Mouse (Mus musculus) C2C12 (cell line): ENCODE data around the gene Lima1. TPM values are rescaled to one million over a fixed set of nuclear protein-coding genes. Genes with fewer than 3 reads are reported as not detected.
"Not testable (repeated sequence)": the region's sequence is repeated elsewhere in the genome, so short reads cannot be mapped to it uniquely, and the experiment has no call there.

ENCODE experiments used
- H3K27me3 ChIP-seq: one replicate; pipeline ENCODE4 v1.6.1; 2011; ENCODE audit not compliant: control insufficient read depth, insufficient read depth, insufficient read length
- H3K36me3 ChIP-seq: one replicate; pipeline ENCODE4 v1.6.1; 2011; ENCODE audit not compliant: control insufficient read depth, insufficient read depth
- H3K4me3 ChIP-seq: one replicate; pipeline ENCODE4 v1.5.1; 2011; ENCODE audit warnings: mild to moderate bottlenecking, control low read depth; ENCODE audit not compliant: poor library complexity, insufficient read depth, severe bottlenecking
- H3K79me2 ChIP-seq: one replicate; pipeline ENCODE4 v1.6.1; 2011; ENCODE audit not compliant: control insufficient read depth, insufficient read depth
- H3K79me3 ChIP-seq: one replicate; pipeline ENCODE4 v1.6.1; 2011; ENCODE audit warnings: low read depth, control low read depth
- H3ac ChIP-seq: one replicate; pipeline ENCODE3; 2011; ENCODE audit warnings: low read depth; ENCODE audit not compliant: control insufficient read depth, insufficient read length
- CEBPB ChIP-seq: IDR thresholded peaks from one replicate; pipeline ENCODE4 v1.6.1; 2011; ENCODE audit warnings: low read depth, mild to moderate bottlenecking, control low read depth, moderate library complexity
- CTCF ChIP-seq: IDR thresholded peaks from one replicate; pipeline ENCODE4 v1.5.1; 2011; ENCODE audit not compliant: control insufficient read depth, insufficient read depth, insufficient read length
- FOSL1 ChIP-seq: IDR thresholded peaks from one replicate; pipeline ENCODE4 v1.8.0; 2011; ENCODE audit warnings: mild to moderate bottlenecking, low read length; ENCODE audit not compliant: poor library complexity, insufficient read depth, severe bottlenecking
- MAX ChIP-seq: IDR thresholded peaks from one replicate; pipeline ENCODE4 v1.6.1; 2011; ENCODE audit warnings: mild to moderate bottlenecking, control low read depth
- MYOD1 ChIP-seq: IDR thresholded peaks from one replicate; pipeline ENCODE4 v1.6.1; 2011; ENCODE audit warnings: low read depth; ENCODE audit not compliant: control insufficient read depth, insufficient read length
- MYOG ChIP-seq: IDR thresholded peaks from one replicate; pipeline ENCODE4 v1.6.1; 2011; ENCODE audit not compliant: control insufficient read depth, insufficient read length; ENCODE audit errors: extremely low read depth
- USF1 ChIP-seq: IDR thresholded peaks from one replicate; pipeline ENCODE4 v1.6.1; 2011; ENCODE audit warnings: low read depth, mild to moderate bottlenecking, control low read depth, moderate library complexity
- polyA plus RNA-seq: library from polyadenylated mRNA; unstranded; fragments of >200 nt; fragmentation: generic; extraction: Trizol; gene quantifications from one replicate; pipeline ENCODE4 v1.2.1, GENCODE M21; 2012; ENCODE audit warnings: missing spikeins

The Lima1 gene
- polyA plus RNA-seq, 1 experiment: 130 TPM

DNA sequence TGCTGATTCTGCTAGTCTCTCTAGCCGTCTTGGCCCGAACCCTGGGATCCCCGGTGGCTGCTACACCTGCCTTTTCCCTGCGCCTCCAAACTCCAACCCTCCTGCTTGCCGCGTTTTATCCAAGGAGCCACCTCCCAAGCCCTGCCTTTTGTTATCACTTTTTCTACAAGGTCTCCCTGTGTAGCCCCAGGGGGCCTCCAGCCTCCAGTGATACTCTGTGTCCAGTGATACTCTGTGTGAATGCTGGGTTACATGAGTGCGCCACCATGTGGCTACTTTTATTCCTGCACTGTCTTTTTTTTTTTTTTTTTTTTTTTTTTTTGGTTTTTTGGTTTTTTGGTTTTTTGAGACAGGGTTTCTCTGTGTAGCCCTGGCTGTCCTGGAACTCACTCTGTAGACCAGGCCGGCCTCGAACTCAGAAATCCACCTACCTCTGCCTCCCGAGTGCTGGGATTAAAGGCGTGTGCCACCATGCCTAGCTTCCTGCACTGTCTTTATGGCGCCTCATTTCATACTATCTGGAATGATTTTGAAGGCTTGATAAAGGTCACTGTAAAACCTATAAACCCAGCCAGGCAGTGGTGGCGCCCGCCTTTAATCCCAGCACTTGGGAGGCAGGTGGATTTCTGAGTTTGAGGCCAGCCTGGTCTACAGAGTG, 34.2 kb upstream of the Lima1 start:
- peak; percentile 35 for TF ChIP-seq CTCF
- not testable (repeated sequence) for H3K27me3 ChIP-seq, H3ac ChIP-seq

DNA sequence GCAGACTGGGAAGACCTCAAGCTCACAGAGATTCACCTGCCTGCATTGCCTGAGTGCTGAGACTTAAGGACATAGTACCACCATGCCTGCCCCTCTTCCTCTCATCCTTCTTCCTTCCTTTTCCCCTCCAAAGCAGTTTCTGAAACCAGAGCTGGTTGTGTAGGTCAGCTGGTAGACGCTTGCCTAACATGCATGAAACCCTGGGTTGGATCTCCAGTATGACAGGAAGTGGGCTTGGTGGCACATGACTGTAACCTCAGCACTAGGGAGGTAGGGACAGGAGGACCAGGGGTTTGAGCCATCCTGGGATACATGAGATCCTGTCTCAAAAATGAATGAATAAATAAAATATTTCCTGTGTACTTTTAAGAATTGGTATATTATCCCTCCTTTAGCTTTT, 32.3 kb upstream of the Lima1 start:
- Histone ChIP-seq H3ac (no peak overlapping the region), H3K79me3 (no peaks in the 10 kb centered on the region), H3K79me2 (no peaks in the 10 kb centered on the region), H3K36me3 (no peaks in the 10 kb centered on the region), H3K27me3 (no peaks in the 10 kb centered on the region), H3K4me3 (no peak overlapping the region)
- TF ChIP-seq MYOG (no peak), USF1 (no peak), FOSL1 (no peak), MAX (no peak), CEBPB (no peak), CTCF (no peak), MYOD1 (no peak)

More for the DNA sequence above, 34.2 kb upstream of the Lima1 start:
- not testable (repeated sequence) for H3K79me2 ChIP-seq, H3K4me3 ChIP-seq, H3K79me3 ChIP-seq, H3K36me3 ChIP-seq

DNA sequence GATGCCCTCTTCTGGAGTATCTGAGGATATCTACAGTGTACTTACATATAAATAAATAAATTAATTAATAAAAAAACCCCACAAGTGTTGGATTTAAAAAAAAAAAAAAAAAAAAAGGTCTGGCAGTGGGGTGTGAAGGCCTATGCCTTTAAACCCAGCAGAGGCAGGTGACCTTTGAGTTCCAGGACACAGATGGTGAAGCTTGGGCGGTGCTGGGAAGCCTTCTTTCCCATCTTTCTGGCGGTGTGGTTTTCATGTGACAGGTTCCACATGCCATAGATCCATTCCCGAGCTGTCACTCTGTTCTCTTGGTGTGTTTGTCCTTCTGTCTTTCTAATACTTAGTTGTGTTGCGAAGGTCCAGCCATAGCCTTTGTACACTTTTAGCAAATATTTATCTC, 31.8 kb upstream of the Lima1 start:
- Histone ChIP-seq H3K36me3 (no peaks in the 10 kb centered on the region), H3K79me2 (no peaks in the 10 kb centered on the region)
- TF ChIP-seq FOSL1 (no peak), CTCF (no peak), USF1 (no peak), CEBPB (no peak), MAX (no peak), MYOD1 (no peak), MYOG (no peak)

DNA sequence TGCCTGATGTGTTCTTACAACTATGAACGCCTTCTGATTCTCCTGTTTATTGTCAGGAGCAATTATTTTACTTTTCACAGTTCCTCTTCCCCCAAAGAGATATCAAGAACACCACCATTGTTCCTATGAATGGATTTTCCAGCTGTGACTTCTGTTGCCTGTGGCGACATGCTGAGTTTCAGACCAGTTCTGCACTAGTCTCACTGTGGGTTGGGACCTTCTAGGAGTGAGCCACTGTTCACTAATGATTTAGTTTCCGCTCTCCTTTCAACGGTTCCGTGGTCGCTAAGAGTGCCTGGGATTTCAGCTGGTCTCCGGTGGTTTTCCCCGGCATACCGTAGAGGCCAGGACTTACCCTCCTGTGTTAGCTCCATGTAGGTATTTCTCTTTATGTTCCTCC, 29.6 kb upstream of the Lima1 start:
- Histone ChIP-seq H3ac (no peak overlapping the region), H3K27me3 (no peaks in the 10 kb centered on the region), H3K4me3 (no peak overlapping the region), H3K79me3 (no peaks in the 10 kb centered on the region), H3K36me3 (no peaks in the 10 kb centered on the region), H3K79me2 (no peaks in the 10 kb centered on the region)
- TF ChIP-seq USF1: no peak
- TF ChIP-seq MYOD1: no peak

More for the DNA sequence above, 31.8 kb upstream of the Lima1 start:
- Histone ChIP-seq H3K27me3 (no peaks in the 10 kb centered on the region), H3K79me3 (no peaks in the 10 kb centered on the region), H3ac (no peak overlapping the region), H3K4me3 (no peak overlapping the region)

DNA sequence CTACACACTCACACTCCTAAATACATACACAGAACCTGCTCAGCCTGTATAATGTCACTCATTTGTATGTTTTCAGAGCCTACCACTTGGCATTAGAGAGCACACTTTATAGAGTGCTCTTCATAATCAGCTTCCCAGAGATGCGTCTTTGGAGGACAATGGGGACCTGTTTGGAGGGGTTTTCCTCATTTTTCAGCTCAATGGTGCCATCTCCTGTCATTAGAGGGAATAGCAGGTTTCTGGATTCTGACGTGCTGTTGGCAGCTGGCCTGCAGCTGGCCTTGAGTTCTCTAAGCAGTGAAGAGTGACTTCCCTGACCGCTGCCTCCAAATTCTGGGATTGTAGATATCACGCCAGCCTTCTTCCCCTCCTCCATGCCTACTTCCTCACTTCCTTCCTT, 29.1 kb upstream of the Lima1 start:
- H3ac ChIP-seq: no peak overlapping the region
- no peak overlapping the region for H3K4me3 ChIP-seq
- TF ChIP-seq FOSL1: no peak
- TF ChIP-seq CTCF: peak; percentile 64
- no peaks in the 10 kb centered on the region for H3K79me3 ChIP-seq
- H3K79me2 ChIP-seq: no peaks in the 10 kb centered on the region
- no peaks in the 10 kb centered on the region for H3K27me3 ChIP-seq
- no peaks in the 10 kb centered on the region for H3K36me3 ChIP-seq

DNA sequence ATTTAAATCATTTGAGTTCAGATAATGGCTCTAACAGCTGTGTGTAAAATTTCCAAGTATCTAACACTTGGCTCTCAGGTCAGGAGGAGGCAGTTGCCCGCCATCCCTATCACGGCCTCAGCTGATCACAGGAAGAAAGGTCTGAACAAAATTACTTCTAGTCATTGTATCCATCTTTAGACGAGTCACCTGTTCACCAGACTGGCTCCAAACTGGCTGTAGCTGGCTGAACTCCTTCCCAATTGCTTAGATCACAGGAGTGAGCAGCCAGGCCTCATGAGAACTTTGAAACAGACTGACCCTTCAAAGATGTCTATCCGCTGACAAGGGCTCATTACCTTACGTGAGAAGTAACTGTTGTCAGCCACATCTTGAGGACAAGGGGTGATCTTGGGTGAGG, 28.0 kb upstream of the Lima1 start:
- Histone ChIP-seq H3K27me3 (no peaks in the 10 kb centered on the region), H3K4me3 (no peak overlapping the region), H3K36me3 (no peaks in the 10 kb centered on the region), H3K79me3 (no peaks in the 10 kb centered on the region), H3ac (no peak overlapping the region), H3K79me2 (no peaks in the 10 kb centered on the region)
- no peak for TF ChIP-seq FOSL1
- TF ChIP-seq CTCF: no peak
- no peak for TF ChIP-seq MYOD1
- no peak for TF ChIP-seq CEBPB
- TF ChIP-seq USF1: no peak
- TF ChIP-seq MYOG: no peak
- no peak for TF ChIP-seq MAX
